Mouse (Mus musculus): ENCODE measurements at regions not wholly inside any gene's neighbourhood (a gene's known extent, or its start where the extent isn't known, plus 50 kb on each side); places are given as distances from the start of the nearest gene placed in this dataset.

DNA sequence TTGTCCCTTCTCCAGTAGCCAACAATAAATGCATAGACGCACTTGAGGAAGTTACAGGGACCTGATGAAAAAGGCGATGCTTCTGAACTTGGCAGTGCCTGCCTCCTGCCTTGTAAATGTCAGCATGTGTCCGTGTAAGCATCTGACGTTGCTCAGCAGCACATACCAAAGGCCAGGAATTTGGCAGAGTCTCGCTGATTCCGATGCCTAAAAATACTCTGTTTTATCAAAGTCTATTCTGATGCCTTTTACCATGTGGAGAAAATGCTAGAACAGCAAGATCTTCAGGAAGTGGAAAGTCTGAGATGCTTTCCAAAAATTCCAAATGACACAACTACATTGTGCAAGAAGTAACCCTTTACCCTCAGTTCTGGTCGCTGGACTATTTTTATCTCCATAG lies 92.5 kb upstream of the N6amt1 start:
- H3K4me2 ChIP-seq: no peak overlapping the region
- no peaks in the 10 kb centered on the region for H3K9me3 ChIP-seq
- H3K36me3 ChIP-seq: no peaks in the 10 kb centered on the region
- H3K27me3 ChIP-seq (replicated peaks): no peaks in the 10 kb centered on the region
- no peak overlapping the region for H3K27ac ChIP-seq
- ATAC-seq (ENCODE audit: insufficient read depth, low FRiP score, low read depth): peak; percentile 27; the same call in 1 of the 2 replicates
- 50% methylated on average over 7 of the region's 7 CpGs for WGBS
- no peaks in the 10 kb centered on the region for H3K4me1 ChIP-seq
- H3K9ac ChIP-seq: no peak overlapping the region
- no peak overlapping the region for H3K4me3 ChIP-seq (replicated peaks)

DNA sequence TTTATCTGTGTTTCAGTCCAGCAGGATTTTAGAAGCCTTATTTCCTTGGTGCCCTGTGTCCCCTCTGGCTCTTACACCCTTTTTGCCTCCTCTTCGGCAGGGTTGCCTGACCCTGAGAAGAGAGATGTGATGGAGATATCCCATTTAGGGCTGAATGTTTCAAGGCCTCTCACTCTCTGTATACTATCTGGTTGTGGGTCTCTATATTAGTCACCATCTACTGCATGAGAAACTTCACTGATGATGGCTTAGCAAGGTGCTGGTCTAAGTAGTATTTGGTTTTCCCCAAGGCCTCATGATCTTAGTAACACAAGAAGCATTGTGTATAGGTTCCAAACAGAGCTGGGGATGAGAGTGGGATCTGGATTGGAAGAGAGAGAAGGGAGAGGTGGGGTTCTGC lies 99.2 kb upstream of the N6amt1 start:
- Histone ChIP-seq H3K27ac (no peak overlapping the region), H3K4me2 (no peak overlapping the region), H3K4me3 (replicated peaks) (no peak overlapping the region), H3K9ac (no peak overlapping the region), H3K27me3 (replicated peaks) (no peaks in the 10 kb centered on the region), H3K4me1 (no peaks in the 10 kb centered on the region), H3K36me3 (no peaks in the 10 kb centered on the region), H3K9me3 (no peaks in the 10 kb centered on the region)
- ATAC-seq (ENCODE audit: insufficient read depth, low FRiP score, low read depth): no peak
- WGBS: 85% methylated on average over 1 of the region's 1 CpGs

DNA sequence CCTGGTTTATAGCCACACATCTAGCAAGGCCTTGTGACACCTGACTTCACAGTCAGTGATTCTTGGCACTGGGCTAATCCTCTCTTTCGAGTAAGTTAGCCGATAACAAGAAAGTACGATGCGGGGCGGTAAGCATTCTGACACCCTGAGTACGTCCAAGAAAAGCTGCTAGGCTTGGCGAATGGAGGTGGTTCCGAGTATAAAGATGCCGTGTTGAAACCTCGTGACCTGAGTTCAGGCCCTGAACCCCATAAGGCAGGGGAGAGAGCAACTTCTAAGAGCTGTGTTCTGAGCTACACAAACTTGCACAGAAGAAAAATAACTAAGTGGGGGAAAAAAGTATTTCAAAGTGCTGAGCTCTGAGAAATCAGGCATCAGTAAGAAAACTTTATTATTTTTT lies 103.5 kb upstream of the N6amt1 start:
- H3K4me3 ChIP-seq (replicated peaks): no peak overlapping the region
- no peak overlapping the region for H3K9ac ChIP-seq
- no peaks in the 10 kb centered on the region for H3K36me3 ChIP-seq
- H3K4me2 ChIP-seq: no peak overlapping the region
- H3K4me1 ChIP-seq: 0 out of 2 replicates have a peak, but pooled peaks cover 6% of the 10 kb centered on the region
- 73% methylated on average over 10 of the region's 10 CpGs for WGBS
- no peak for ATAC-seq (ENCODE audit: insufficient read depth, low FRiP score, low read depth)
- no peaks in the 10 kb centered on the region for H3K9me3 ChIP-seq
- H3K27ac ChIP-seq: no peak overlapping the region
- no peaks in the 10 kb centered on the region for H3K27me3 ChIP-seq (replicated peaks)

DNA sequence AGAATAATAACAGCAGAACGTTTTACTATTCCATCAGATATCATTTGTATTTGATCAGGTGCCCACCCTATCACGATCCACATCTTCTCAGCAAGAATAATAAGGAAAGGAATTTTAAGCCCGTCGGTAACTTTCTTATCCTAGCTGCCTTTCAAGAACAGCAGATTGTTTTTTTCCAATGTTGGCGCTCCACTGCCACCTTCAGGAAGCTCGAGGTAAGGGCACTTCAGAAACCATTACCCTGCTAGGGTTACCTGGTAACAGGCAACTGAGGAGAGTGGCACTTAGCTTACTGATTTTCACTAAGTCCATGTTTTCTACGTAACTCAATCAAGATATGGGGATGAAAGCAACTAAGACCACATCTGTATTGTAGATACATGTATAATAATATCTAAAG lies 104.1 kb upstream of the N6amt1 start:
- H3K4me1 ChIP-seq: 0 out of 2 replicates have a peak, but pooled peaks cover 6% of the 10 kb centered on the region
- WGBS: 29% methylated on average over 7 of the region's 7 CpGs
- no peaks in the 10 kb centered on the region for H3K36me3 ChIP-seq
- ATAC-seq (ENCODE audit: insufficient read depth, low FRiP score, low read depth): no peak
- no peak overlapping the region for H3K27ac ChIP-seq
- H3K4me2 ChIP-seq: no peak overlapping the region
- H3K4me3 ChIP-seq (replicated peaks): no peak overlapping the region
- no peak overlapping the region for H3K9ac ChIP-seq
- no peaks in the 10 kb centered on the region for H3K27me3 ChIP-seq (replicated peaks)
- H3K9me3 ChIP-seq: no peaks in the 10 kb centered on the region

DNA sequence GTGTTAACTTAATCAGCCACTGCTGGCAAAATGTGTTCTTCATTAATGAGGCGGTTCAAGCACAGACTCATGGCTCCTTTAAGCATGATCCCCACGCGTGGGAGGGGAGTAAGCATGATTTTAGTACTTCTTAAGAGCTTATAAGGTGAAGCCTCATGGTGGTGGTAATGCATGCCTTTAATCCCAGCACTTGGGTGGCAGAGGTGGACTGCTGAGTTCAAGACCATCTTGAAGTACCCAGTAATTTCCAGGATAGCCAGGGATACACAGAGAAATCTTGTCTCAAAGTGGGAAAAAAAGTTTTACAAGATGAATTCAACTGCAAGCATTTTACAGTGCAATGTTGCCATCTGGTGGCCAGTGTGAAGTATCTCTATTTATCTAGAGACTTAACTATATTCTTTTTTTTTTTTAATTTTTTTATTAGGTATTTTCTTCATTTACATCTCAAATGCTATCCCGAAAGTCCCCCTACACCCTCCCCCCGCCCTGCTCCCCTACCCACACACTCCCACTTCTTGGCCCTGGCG lies 105.4 kb upstream of the N6amt1 start:
- no peak for ATAC-seq (ENCODE audit: insufficient read depth, low FRiP score, low read depth)
- no peak overlapping the region for H3K4me2 ChIP-seq
- H3K36me3 ChIP-seq: no peaks in the 10 kb centered on the region
- 0 out of 2 replicates have a peak, but pooled peaks cover 6% of the 10 kb centered on the region for H3K4me1 ChIP-seq
- WGBS: 49% methylated on average over 6 of the region's 6 CpGs
- H3K9ac ChIP-seq: no peak overlapping the region
- no peaks in the 10 kb centered on the region for H3K9me3 ChIP-seq
- no peak overlapping the region for H3K4me3 ChIP-seq (replicated peaks)
- H3K27ac ChIP-seq: no peak overlapping the region
- no peaks in the 10 kb centered on the region for H3K27me3 ChIP-seq (replicated peaks)

DNA sequence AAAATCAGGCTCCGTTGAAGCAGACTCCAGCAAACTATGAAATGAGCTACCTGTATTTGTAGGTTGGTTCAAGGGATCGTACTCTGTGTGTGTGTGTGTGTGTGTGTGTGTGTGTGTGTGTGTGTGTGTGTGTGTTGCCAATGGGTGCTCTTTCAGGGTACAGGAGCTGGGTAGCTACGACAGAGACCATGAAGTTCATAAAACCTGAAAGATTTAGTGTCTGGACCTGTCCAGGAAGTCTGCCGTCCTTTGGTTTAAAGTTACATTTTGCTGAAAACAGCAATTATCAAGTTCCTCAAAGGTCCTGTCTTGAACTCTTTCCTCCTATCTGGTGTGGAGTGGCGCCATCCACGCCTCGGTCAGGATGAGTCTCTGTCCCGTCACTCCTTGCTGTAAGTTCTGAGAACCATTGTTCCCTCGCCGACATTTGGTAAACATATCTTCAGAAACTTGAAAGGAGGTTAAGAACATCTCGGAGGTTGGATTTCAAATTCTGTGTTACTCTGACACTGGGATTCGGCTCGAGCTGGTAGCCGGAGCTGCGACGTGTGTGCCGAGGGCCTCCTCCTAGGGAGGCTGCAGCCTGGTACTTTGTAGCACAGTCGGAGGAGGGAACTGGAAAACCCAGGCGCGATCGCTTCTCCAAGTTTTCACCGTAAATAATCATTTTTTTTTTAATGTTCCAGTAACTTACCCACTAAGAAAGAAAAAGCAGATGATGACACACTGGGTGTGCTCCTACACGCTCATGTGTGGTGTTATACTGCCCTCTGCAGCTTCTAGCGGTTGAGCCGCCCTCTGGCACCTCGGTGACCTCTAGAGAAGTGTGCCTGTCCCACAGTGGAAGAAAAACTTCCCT lies 107.8 kb upstream of the N6amt1 start:
- Histone ChIP-seq H3K9me3 (no peaks in the 10 kb centered on the region), H3K9ac (no peak overlapping the region), H3K27ac (peak overlapping the region; percentile 51; the same call in 1 of the 2 replicates), H3K4me1 (0 out of 2 replicates have a peak, but pooled peaks cover 6% of the 10 kb centered on the region), H3K4me2 (peak overlapping the region; percentile 41), H3K4me3 (replicated peaks) (peak overlapping the region; percentile 25; the same call in 1 of the 2 replicates), H3K27me3 (replicated peaks) (no peaks in the 10 kb centered on the region), H3K36me3 (no peaks in the 10 kb centered on the region)
- peak; percentile 67; the same call in 1 of the 2 replicates for ATAC-seq (ENCODE audit: insufficient read depth, low FRiP score, low read depth)
- WGBS: 37% methylated on average over 26 of the region's 26 CpGs

DNA sequence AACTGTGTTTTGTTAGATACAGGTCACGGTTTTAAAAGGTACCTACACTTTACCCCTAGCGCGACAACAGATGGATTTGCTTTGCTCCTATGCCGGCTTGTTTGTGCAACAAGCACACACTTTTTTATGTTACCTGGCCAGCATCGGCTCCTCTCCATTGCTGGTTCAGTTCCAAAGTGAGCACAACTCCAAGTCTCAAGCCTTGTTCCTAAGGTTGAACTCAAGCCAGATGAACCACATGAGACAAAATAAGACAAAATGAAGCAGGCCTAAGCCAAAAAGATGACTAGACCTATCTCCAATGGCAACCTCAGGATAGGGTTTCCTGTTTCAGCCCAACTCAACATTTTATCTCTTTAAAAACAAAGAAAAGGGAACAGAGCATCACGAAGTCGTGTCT lies 108.5 kb upstream of the N6amt1 start:
- Histone ChIP-seq H3K4me2 (no peak overlapping the region), H3K27ac (no peak overlapping the region), H3K27me3 (replicated peaks) (no peaks in the 10 kb centered on the region), H3K4me1 (0 out of 2 replicates have a peak, but pooled peaks cover 6% of the 10 kb centered on the region), H3K9me3 (no peaks in the 10 kb centered on the region), H3K4me3 (replicated peaks) (no peak overlapping the region), H3K9ac (no peak overlapping the region), H3K36me3 (no peaks in the 10 kb centered on the region)
- WGBS: 89% methylated on average over 7 of the region's 7 CpGs
- ATAC-seq (ENCODE audit: insufficient read depth, low FRiP score, low read depth): no peak

DNA sequence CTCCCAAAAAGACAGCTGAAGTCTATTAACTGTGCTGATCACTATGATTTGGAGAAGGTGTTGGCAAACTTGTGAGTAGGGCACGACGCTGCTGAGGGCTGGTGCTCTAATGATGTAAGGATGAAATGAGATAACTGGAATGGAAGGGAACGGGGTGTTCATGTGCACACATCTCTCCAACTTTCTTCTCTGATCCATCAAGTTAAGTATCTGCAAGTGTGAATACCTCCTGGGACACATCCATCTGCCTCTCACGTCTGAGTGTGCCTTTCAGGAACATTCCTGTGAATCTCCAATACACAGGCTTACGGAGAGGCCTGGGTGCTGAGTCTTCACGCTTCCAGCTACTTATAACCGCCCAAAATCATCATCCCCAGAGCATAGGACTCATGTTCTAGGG lies 112.0 kb upstream of the N6amt1 start:
- H3K4me3 ChIP-seq (replicated peaks): no peak overlapping the region
- H3K9me3 ChIP-seq: no peaks in the 10 kb centered on the region
- WGBS: 78% methylated on average over 7 of the region's 7 CpGs
- 0 out of 2 replicates have a peak, but pooled peaks cover 6% of the 10 kb centered on the region for H3K4me1 ChIP-seq
- no peak overlapping the region for H3K9ac ChIP-seq
- H3K27ac ChIP-seq: no peak overlapping the region
- no peak overlapping the region for H3K4me2 ChIP-seq
- ATAC-seq (ENCODE audit: insufficient read depth, low FRiP score, low read depth): no peak
- no peaks in the 10 kb centered on the region for H3K27me3 ChIP-seq (replicated peaks)
- no peaks in the 10 kb centered on the region for H3K36me3 ChIP-seq

DNA sequence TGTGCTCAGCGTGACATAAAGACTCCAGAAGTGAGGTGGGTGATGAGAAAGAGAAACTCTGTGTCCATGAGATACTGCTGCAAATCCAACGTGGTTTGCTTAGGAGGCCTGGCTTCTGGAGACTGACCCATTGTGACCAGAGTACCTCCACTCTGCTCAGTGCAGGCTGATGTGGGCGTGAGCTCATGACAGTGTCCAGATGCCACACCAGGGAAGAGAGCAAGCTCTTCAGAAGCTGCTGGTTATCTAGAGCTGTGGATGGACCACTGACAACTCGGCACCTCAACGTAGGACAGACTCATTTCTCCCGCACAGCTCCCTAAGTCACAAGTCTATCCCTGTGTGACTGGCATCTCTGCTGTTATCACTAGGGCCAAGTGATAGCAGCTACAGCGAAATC lies 114.9 kb upstream of the N6amt1 start:
- no peak overlapping the region for H3K9ac ChIP-seq
- H3K4me2 ChIP-seq: no peak overlapping the region
- no peaks in the 10 kb centered on the region for H3K9me3 ChIP-seq
- no peak overlapping the region for H3K4me3 ChIP-seq (replicated peaks)
- no peaks in the 10 kb centered on the region for H3K27me3 ChIP-seq (replicated peaks)
- H3K27ac ChIP-seq: no peak overlapping the region
- H3K36me3 ChIP-seq: no peaks in the 10 kb centered on the region
- no peaks in the 10 kb centered on the region for H3K4me1 ChIP-seq
- ATAC-seq (ENCODE audit: insufficient read depth, low FRiP score, low read depth): no peak
- whole genome bisulfite sequencing: 69% methylated on average over 7 of the region's 7 CpGs

DNA sequence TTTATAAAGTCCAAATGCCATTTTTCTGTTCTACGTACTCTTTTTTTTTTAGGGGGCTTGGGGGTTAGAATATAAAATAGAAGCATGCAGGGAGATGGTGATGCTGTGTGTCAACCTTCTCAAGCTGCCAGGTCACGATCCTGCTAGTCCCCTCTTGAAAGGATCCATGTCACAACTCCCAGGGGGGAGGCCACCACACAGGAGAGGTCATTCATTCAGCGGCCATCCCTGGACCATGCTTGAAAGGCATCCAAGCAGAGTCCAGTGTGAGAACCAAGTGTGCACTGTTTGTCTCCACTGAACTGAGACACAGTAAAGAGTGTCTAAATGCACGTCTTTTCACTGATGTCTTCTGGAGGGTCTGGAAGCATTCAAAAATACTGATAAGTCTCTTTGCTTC lies 119.8 kb upstream of the N6amt1 start:
- H3K27ac ChIP-seq: no peak overlapping the region
- H3K9me3 ChIP-seq: no peaks in the 10 kb centered on the region
- H3K4me1 ChIP-seq: no peaks in the 10 kb centered on the region
- no peaks in the 10 kb centered on the region for H3K36me3 ChIP-seq
- no peaks in the 10 kb centered on the region for H3K27me3 ChIP-seq (replicated peaks)
- no peak overlapping the region for H3K9ac ChIP-seq
- 77% methylated on average over 4 of the region's 4 CpGs for WGBS
- ATAC-seq (ENCODE audit: insufficient read depth, low FRiP score, low read depth): no peak
- no peak overlapping the region for H3K4me3 ChIP-seq (replicated peaks)
- H3K4me2 ChIP-seq: no peak overlapping the region

DNA sequence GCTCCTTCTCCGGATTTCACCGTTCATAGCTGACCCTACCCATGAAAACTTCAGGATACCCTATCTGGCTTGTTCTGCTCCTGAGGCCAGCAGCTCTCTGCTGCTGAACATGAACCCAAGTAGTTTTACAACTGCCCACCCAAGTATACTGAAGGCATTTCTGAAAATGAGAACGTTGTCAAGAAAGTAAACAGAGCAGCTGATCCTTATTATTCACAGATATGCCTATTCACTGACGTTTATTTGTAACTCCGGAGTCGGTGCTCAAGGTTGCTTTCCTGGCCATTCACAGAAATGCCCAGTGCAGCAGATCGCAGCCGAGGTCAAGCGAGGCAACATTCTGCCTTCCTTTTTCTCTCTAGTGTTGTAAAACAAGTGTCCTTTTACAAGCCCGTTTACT lies 128.4 kb upstream of the N6amt1 start:
- no peak overlapping the region for H3K4me3 ChIP-seq (replicated peaks)
- H3K36me3 ChIP-seq: no peaks in the 10 kb centered on the region
- 59% methylated on average over 10 of the region's 10 CpGs for WGBS
- H3K9me3 ChIP-seq: no peaks in the 10 kb centered on the region
- H3K9ac ChIP-seq: no peak overlapping the region
- ATAC-seq (ENCODE audit: insufficient read depth, low FRiP score, low read depth): no peak
- H3K4me1 ChIP-seq: no peaks in the 10 kb centered on the region
- no peak overlapping the region for H3K4me2 ChIP-seq
- no peak overlapping the region for H3K27ac ChIP-seq
- H3K27me3 ChIP-seq (replicated peaks): no peaks in the 10 kb centered on the region

DNA sequence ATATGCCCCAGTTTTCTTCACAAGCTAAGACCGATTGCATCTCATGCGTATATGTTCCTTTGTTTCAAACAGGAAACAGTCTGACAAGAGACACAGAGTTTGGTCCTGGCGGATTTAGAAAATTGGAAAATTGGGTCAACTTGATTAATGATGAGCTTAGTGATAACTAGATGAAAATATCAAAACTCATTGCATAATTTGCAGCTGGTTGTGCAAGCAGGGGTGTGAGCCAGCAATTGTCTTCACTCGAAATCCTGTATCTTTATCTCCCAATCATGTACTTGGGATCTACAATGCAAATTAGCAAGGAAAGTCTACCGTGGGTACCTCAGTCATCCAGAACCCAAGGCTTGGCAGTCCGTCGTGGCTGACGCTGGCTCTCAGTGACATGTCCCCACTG lies 128.9 kb upstream of the N6amt1 start:
- no peak for ATAC-seq (ENCODE audit: insufficient read depth, low FRiP score, low read depth)
- no peaks in the 10 kb centered on the region for H3K27me3 ChIP-seq (replicated peaks)
- no peak overlapping the region for H3K9ac ChIP-seq
- no peak overlapping the region for H3K4me2 ChIP-seq
- WGBS: 77% methylated on average over 8 of the region's 8 CpGs
- no peak overlapping the region for H3K27ac ChIP-seq
- H3K36me3 ChIP-seq: no peaks in the 10 kb centered on the region
- H3K9me3 ChIP-seq: no peaks in the 10 kb centered on the region
- H3K4me3 ChIP-seq (replicated peaks): no peak overlapping the region
- no peaks in the 10 kb centered on the region for H3K4me1 ChIP-seq

Data from stomach, embryonic 15.5 days (tissue).